Mouse (Mus musculus) small intestine, adult 2 months (tissue): Measurements from ENCODE around the gene Cald1. TPM values are rescaled to one million over a fixed set of nuclear protein-coding genes. Genes with fewer than 3 reads are reported as not detected.
A peak's percentile ranks its signal among the peaks of the same experiment; 100 is the strongest.

Experiments
- H3K27ac ChIP-seq: fragments of 200-500 bp; 2 replicates; pipeline ENCODE4 v1.5.1; 2012; ENCODE audit warnings: low read depth, low read length, control low read depth, inconsistent platforms; ENCODE audit not compliant: insufficient read depth
- H3K27me3 ChIP-seq: fragments of 200-500 bp; 2 replicates; pipeline ENCODE4 v1.6.1; 2012; ENCODE audit warnings: mild to moderate bottlenecking, moderate library complexity, low read length, inconsistent platforms; ENCODE audit not compliant: control insufficient read depth, insufficient read depth
- H3K36me3 ChIP-seq: fragments of 200-500 bp; 2 replicates; pipeline ENCODE4 v1.6.1; 2012; ENCODE audit warnings: mild to moderate bottlenecking, low read length, control low read depth, inconsistent platforms; ENCODE audit not compliant: control insufficient read depth, insufficient read depth
- H3K4me1 ChIP-seq: fragments of 200-500 bp; 2 replicates; pipeline ENCODE4 v1.6.1; 2012; ENCODE audit warnings: low read length, inconsistent platforms, mixed read lengths; ENCODE audit not compliant: control insufficient read depth, insufficient read depth, insufficient read length
- H3K4me3 ChIP-seq: fragments of 200-500 bp; 2 replicates; pipeline ENCODE4 v1.5.1; 2012; ENCODE audit warnings: low read depth, mild to moderate bottlenecking, control low read depth, inconsistent platforms, low read length, moderate library complexity
- CTCF ChIP-seq: fragments of 200-500 bp; IDR thresholded peaks from 2 replicates; pipeline ENCODE4 v1.5.1; 2012; ENCODE audit warnings: low read depth, mild to moderate bottlenecking, control low read depth, inconsistent platforms, low read length, moderate library complexity, mixed read lengths; ENCODE audit not compliant: insufficient replicate concordance, insufficient read length; ENCODE audit errors: extremely low read depth
- POLR2A ChIP-seq: fragments of 200-500 bp; IDR thresholded peaks from 2 replicates; pipeline ENCODE4 v1.6.1; 2012; ENCODE audit warnings: low read depth, mild to moderate bottlenecking, control low read depth, inconsistent platforms, low read length, moderate library complexity
- WGBS: fragments of 180-500 bp; shearing (Covaris S2); methylation state at CpG from one replicate; pipeline ENCODE4 v1.1.7; 2018; 5-methylcytosine and 5-hydroxymethylcytosine counted together
- polyA plus RNA-seq: library from polyadenylated mRNA; depleted of rRNA; stranded (reverse); fragments of >200 nt; gene quantifications from 2 replicates; pipeline ENCODE4 v1.2.3, GENCODE M21; 2012; rRNA removed

Cald1 gene
- polyA plus RNA-seq, result 4.2 and 5.6 TPM in 2 replicates

DNA sequence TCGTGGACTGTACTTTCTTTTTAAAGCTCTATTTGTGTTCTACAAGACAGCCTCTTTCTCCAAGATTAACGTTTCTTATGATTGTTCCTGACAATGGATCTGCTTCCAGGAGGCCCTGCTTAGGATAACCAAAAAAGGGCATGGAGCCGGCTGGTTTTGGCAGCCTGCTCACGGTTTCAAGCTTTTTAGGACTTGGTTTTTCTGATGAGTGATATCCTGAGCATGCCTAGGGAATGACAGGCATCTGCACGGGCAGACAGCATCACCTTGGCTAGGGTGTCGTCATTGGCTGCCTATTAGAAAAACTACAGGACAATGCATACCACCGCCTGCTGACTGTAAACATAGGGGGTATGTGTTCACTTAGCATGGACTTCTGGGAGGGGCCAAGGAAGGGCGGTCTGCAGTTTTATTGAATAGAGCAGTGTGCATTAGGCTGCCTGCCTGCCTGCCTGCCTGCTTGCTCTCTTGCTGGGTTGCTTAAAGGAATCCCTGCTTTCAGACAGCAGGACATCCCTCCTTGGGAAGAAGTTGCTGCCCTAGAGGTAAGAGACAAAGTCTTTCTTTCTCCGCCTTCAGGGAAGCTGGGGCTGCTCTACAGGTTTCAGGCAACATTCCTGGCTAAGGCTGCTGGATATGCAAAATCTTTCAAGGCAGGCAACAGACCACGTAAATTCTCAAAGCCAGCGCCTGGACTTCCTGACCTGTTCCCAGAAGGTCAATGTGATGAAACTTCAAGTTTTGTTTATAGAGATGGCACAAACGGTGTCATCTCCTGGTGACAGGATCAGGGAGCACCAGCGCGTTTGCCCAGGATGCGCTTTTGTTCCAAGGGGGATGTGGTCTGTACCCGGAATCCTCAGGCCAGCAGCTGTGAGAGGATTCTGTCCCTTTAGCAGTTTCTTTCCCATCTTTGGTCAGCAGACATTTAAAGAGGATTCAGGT, at the start of gene Cald1:
Gene Cald1 (plus strand): TSS at position 380 of the 945 bp plus-strand sequence.
- Histone ChIP-seq H3K27ac (peak within 1 kb of the TSS; percentile 74), H3K4me1 (no peaks in the 10 kb centered on the region), H3K36me3 (no peaks in the 10 kb centered on the region), H3K4me3 (peak within 1 kb of the TSS; percentile 46), H3K27me3 (no peaks in the 10 kb centered on the region)
- TF ChIP-seq CTCF, result no peak
- no peak for TF ChIP-seq POLR2A
- 27% methylated on average over 16 of the region's 16 CpGs for WGBS

DNA sequence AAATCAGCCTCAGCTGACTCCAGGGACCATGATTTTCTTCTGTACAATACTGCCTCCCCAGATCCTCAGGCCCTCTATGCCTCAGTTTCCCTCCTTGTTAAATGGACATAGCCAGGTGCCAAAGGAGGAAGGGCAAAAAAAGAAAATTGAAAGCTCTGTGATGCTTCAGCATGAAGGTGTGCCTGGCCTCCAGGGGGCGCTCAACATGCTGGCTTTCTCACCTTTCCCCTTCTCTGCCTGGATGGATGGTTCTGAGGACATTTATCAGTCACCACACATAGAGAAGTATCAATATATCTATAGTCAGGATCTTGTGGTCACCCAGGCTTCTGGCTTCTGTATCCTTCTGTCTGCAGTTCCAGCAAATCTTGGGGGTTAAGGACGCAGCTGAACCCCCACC, 49.3 kb upstream of the Cald1 start:
- H3K27ac ChIP-seq, result peak overlapping the region; percentile 4; the same call in 1 of the 2 replicates
- TF ChIP-seq POLR2A, result no peak
- TF ChIP-seq CTCF, result peak; percentile 83

DNA sequence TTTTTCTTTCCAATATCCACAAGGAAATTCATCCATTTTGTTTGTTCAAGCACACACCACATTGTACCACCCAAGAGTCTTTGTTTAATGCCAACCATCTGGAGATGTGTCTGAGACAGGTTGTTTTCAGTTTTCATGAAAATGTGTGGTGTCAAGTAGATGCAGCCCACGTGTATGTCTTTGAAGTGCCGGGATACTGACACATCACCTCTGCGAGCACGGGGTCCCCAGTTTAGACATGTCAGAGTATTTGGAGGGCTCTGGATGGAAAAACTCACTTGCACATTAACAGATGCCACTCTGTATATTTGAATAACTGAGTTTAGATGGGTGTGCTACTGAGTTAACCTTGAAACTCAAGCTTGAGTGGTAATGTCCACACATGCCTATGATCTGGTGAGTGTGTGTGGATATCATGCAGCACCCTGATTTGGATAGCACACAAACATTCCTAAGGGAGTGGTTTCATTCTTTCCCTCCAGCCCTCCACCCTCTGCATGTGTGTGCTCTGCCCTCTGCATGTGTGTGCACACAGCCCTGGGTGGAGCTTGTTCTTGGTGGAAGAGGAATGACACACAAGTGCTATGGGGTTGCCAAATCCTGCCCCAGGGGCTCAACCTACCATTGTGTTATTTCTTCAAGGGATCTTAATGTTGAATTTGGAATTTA, 45.7 kb upstream of the Cald1 start:
- no peaks in the 10 kb centered on the region for H3K36me3 ChIP-seq
- no peaks in the 10 kb centered on the region for H3K27me3 ChIP-seq
- WGBS, result 94% methylated on average over 4 of the region's 4 CpGs
- H3K4me1 ChIP-seq, result no peaks in the 10 kb centered on the region
- no peak overlapping the region for H3K4me3 ChIP-seq
- TF ChIP-seq CTCF, result no peak
- no peak for TF ChIP-seq POLR2A
- no peak overlapping the region for H3K27ac ChIP-seq

More for the DNA sequence above, 49.3 kb upstream of the Cald1 start:
- H3K4me1 ChIP-seq, result no peaks in the 10 kb centered on the region
- no peaks in the 10 kb centered on the region for H3K36me3 ChIP-seq
- H3K27me3 ChIP-seq, result no peaks in the 10 kb centered on the region
- WGBS, result 46% methylated on average over 2 of the region's 2 CpGs
- no peak overlapping the region for H3K4me3 ChIP-seq

DNA sequence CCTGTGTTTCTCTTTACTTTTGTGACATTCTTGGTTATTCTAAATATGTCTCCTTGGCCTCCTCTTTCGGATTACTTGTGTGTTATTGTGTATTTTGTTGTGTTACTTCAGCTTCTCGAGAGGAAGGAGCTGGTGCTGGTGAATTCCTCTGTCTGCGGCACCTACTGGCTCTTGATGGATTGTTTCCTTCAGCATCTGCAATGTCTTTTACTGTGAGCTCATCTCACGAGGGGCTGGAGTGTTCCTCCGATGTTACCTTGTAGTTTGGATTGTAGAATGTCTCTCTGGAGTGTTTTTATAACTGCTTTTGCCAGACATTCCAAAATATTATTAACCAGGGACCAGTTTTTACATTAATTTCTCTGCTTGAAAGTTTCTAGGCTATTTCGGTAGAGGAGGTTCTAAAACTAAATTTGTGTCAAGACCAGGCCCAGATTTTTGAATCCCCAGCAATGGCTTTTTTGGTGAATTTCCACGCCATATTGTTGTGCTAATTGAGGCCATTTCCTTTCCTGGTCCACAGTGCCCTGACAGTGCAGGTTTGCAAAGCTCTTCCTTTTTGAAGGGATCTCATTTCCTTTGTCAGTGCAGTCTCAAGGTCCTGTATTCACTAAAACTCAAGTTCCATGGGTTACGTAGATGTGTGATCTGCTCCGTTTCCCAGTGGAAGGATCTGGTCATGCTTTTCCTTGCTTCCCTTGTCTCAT, 43.9 kb upstream of the Cald1 start:
- 82% methylated on average over 9 of the region's 9 CpGs for WGBS
- Histone ChIP-seq H3K36me3 (no peaks in the 10 kb centered on the region), H3K4me3 (no peak overlapping the region), H3K27me3 (no peaks in the 10 kb centered on the region), H3K27ac (no peak overlapping the region), H3K4me1 (no peaks in the 10 kb centered on the region)
- TF ChIP-seq POLR2A (no peak), CTCF (no peak)

DNA sequence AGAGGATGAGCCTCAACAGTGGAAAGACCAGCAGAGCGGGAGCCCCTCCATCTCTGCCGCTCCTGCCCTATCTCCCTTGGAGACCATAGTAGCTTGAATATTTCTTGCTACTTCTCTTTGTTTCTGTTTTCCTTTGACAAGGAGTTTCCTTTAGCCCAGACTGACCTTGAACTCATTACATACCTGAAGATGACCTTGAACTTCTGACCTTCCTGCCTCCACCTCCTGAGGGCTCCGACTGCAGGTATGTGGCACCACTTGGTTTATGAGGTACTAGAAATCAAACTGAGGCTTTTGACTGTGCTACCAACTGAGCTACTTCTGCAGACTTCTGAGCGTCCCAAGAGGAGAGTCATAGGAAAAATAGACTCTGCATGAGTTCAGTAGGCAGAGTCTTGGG, 38.8 kb upstream of the Cald1 start:
- Histone ChIP-seq H3K4me3 (no peak overlapping the region), H3K4me1 (no peaks in the 10 kb centered on the region), H3K36me3 (no peaks in the 10 kb centered on the region), H3K27me3 (no peaks in the 10 kb centered on the region), H3K27ac (no peak overlapping the region)
- TF ChIP-seq POLR2A (no peak), CTCF (no peak)
- WGBS, result 84% methylated on average over 4 of the region's 4 CpGs

DNA sequence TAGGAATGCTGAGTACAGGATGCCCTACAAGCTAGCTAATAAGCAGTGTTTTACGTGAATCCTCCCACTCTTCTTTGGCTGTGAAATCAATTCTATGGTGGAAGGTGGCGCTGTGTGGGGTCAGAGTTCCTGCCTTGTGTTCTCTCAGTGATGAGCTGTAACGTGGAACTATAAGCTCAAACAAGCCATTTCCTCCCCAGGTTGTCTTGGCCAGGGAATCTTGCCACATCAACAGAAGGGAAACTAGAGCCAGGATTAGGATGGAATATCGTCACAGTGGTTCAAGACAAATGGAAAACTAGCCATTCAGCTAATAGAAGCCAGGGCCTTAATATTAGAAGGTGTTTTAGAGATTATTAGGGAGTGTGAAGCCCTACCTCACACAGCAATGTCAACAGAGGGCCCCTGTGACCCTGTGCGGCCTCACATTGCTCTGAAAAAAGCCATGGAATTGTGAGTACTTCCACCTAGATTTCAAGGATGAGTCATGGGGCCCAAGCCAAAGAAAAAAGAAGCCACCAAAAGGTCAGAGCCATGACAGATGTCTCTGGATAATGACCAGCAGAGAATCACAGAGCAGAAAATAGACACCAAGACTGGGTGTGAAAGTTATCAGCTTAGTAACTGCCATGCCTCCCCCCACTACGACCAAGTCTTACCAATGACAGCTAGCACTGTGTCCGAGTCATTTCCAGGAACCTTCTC, 33.0 kb upstream of the Cald1 start:
- no peak for TF ChIP-seq CTCF
- TF ChIP-seq POLR2A, result no peak
- no peak overlapping the region for H3K4me3 ChIP-seq
- 90% methylated on average over 7 of the region's 7 CpGs for WGBS
- no peaks in the 10 kb centered on the region for H3K27me3 ChIP-seq
- no peaks in the 10 kb centered on the region for H3K36me3 ChIP-seq
- no peaks in the 10 kb centered on the region for H3K4me1 ChIP-seq
- H3K27ac ChIP-seq, result no peak overlapping the region

DNA sequence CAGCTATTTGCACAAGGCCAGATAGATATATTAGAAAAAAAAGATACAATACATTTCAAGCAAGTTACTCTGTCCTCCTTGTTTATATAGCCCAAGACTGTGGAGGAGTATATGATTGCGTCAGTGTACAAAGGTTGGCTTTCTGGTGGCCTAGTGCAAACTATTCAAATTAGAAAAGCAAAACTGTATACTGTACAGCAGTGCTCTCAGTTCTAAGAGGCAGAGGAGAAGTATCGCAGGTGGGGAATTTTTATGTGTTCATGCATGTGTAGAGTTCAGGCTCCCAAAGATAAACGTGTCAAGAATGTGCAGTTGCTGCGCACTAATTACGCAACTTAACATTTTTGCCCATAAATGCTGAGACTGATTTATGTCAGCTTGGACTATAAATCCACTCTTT, 31.0 kb upstream of the Cald1 start:
- Histone ChIP-seq H3K27me3 (no peaks in the 10 kb centered on the region), H3K27ac (no peak overlapping the region), H3K36me3 (no peaks in the 10 kb centered on the region), H3K4me3 (no peak overlapping the region), H3K4me1 (no peaks in the 10 kb centered on the region)
- TF ChIP-seq POLR2A (no peak), CTCF (no peak)
- WGBS, result 46% methylated on average over 5 of the region's 5 CpGs
